Mouse (Mus musculus): Measurements from ENCODE around the gene Apc2. TPM values are rescaled to one million over a fixed set of nuclear protein-coding genes. Genes with fewer than 3 reads are reported as not detected.
A peak's percentile ranks its signal among the peaks of the same experiment; 100 is the strongest.

Apc2 gene
- total and polyA plus RNA-seq, 3 experiments = 0.07 to 0.13 TPM; not detected in 1

GRCm38 (mm10) chr10:80288097-80288496, 7.7 kb upstream of the Apc2 start:
- H3K9ac ChIP-seq (ENCODE audit: insufficient read depth, low read depth) = no peak overlapping the region
- no peak overlapping the region for H3K4me3 ChIP-seq (replicated peaks in 1 of 3; ENCODE audit: low read depth in 2 of 3, low read length in 2 of 3, poor library complexity in 1 of 3)
- peaks cover 3% of the 10 kb centered on the region for H3K9me3 ChIP-seq (replicated peaks; ENCODE audit: low read length)
- H3K27me3 ChIP-seq (replicated peaks) = no peaks in the 10 kb centered on the region
- in situ Hi-C loops (cut with MboI; ENCODE audit: low pct_ligation_motif_present, low pct_unique_long_range_greater_than_20kb, low sequenced_read_pairs) = no loop called here
- H3K36me3 ChIP-seq (replicated peaks in 1 of 2; ENCODE audit: control insufficient read depth in 1 of 2, insufficient read depth in 1 of 2, low read length in 1 of 2) = peaks cover 47 to 62% of the 10 kb centered on the region in 2 experiments
- TF ChIP-seq KAT2A (IDR thresholded peaks at IDR 0.05; ENCODE audit: insufficient replicate concordance, low read length) (no peak), MXI1 (IDR thresholded peaks at IDR 0.05; ENCODE audit: low read depth, low read length) (no peak), USF2 (conservative IDR thresholded peaks at IDR 0.05; ENCODE audit: low read depth, low read length) (no peak), RAD21 (IDR thresholded peaks at IDR 0.05; ENCODE audit: low read depth, low read length) (no peak), TCF12 (IDR thresholded peaks at IDR 0.05; ENCODE audit: low read depth, low read length) (no peak), MEF2A (IDR thresholded peaks at IDR 0.05; ENCODE audit: borderline replicate concordance, low read depth, low read length) (no peak), E2F4 (IDR thresholded peaks at IDR 0.05; ENCODE audit: insufficient replicate concordance, low read depth, low read length) (no peak), MYC (IDR thresholded peaks at IDR 0.05; ENCODE audit: low read depth, low read length) (no peak)
- DNase-seq (ENCODE audit: extremely low read depth) = no peak
- peaks cover 8% of the 10 kb centered on the region for H3K79me2 ChIP-seq (replicated peaks; ENCODE audit: control insufficient read depth, extremely low read depth, insufficient read depth, poor library complexity, severe bottlenecking)
- dilution Hi-C loops (cut with MboI; ENCODE audit: extremely low pct_ligation_motif_present, extremely low pct_unique_long_range_greater_than_20kb, low sequenced_read_pairs) = no loop called here
- H3K4me1 ChIP-seq (ENCODE audit: control insufficient read depth in 1 of 2, insufficient read depth in 2 of 2) = peaks cover 32 to 54% of the 10 kb centered on the region in 2 experiments
- no peak overlapping the region for H3K4me2 ChIP-seq (ENCODE audit: insufficient read depth, low read depth, poor library complexity, severe bottlenecking)
- no peak overlapping the region for H3K27ac ChIP-seq (ENCODE audit: insufficient read depth, low read depth)

- Histone ChIP-seq H3K4me2 (ENCODE audit: insufficient read depth, low read depth, poor library complexity, severe bottlenecking) (no peak overlapping the region), H3K27me3 (replicated peaks) (no peaks in the 10 kb centered on the region), H3K9me3 (replicated peaks; ENCODE audit: low read length) (peaks cover 3% of the 10 kb centered on the region), H3K79me2 (replicated peaks; ENCODE audit: control insufficient read depth, extremely low read depth, insufficient read depth, poor library complexity, severe bottlenecking) (peaks cover 14% of the 10 kb centered on the region), H3K36me3 (replicated peaks in 1 of 2; ENCODE audit: control insufficient read depth in 1 of 2, insufficient read depth in 1 of 2, low read length in 1 of 2) (peaks cover 44 to 62% of the 10 kb centered on the region in 2 experiments), H3K9ac (ENCODE audit: insufficient read depth, low read depth) (no peak overlapping the region), H3K27ac (ENCODE audit: insufficient read depth, low read depth) (no peak overlapping the region), H3K4me3 (replicated peaks in 1 of 3; ENCODE audit: low read depth in 2 of 3, low read length in 2 of 3, poor library complexity in 1 of 3) (no peak overlapping the region), H3K4me1 (ENCODE audit: control insufficient read depth in 1 of 2, insufficient read depth in 2 of 2) (peaks cover 26 to 49% of the 10 kb centered on the region in 2 experiments)
- TF ChIP-seq JUN (IDR thresholded peaks at IDR 0.05; ENCODE audit: insufficient read depth, low read depth, low read length) (no peak), ELF1 (IDR thresholded peaks at IDR 0.05; ENCODE audit: low read depth, low read length) (no peak), CHD2 (IDR thresholded peaks at IDR 0.05; ENCODE audit: low read length) (no peak), RAD21 (IDR thresholded peaks at IDR 0.05; ENCODE audit: low read depth, low read length) (peak; percentile 7), JUND (conservative IDR thresholded peaks at IDR 0.05; ENCODE audit: low read depth, low read length) (no peak), CTCF (conservative IDR thresholded peaks at IDR 0.05 in 1 of 2, IDR thresholded peaks at IDR 0.05 in 1 of 2; ENCODE audit: low read depth in 2 of 2, low read length in 2 of 2) (peak in 1 of 2 experiments; percentile 41; a peak in 2 of 4 replicates), SMC3 (IDR thresholded peaks at IDR 0.05; ENCODE audit: low read depth, low read length) (0 out of 2 replicates have a peak, but pooled peaks have one; percentile 19), ZNF384 (IDR thresholded peaks at IDR 0.05; ENCODE audit: low read depth, low read length) (no peak), MAX (IDR thresholded peaks at IDR 0.05; ENCODE audit: low read length) (no peak)
- in situ Hi-C loops (cut with MboI; ENCODE audit: low pct_ligation_motif_present, low pct_unique_long_range_greater_than_20kb, low sequenced_read_pairs) = no loop called here
- no peak for DNase-seq (ENCODE audit: extremely low read depth)
- dilution Hi-C loops (cut with MboI; ENCODE audit: extremely low pct_ligation_motif_present, extremely low pct_unique_long_range_greater_than_20kb, low sequenced_read_pairs) = no loop called here
Measured at GRCm38 (mm10) chr10:80288657-80289056, 7.1 kb upstream of the Apc2 start.
